Mouse (Mus musculus): Measurements from ENCODE around the gene Pgs1. TPM values are rescaled to one million over a fixed set of nuclear protein-coding genes. Genes with fewer than 3 reads are reported as not detected.

The Pgs1 gene
- polyA plus RNA-seq, 1 experiment, result 31.2 TPM

- DNase-seq (ENCODE audit: low spot score), result peak; percentile 96
Measured at GRCm38 (mm10) chr11:117963091-117963793, 22.9 kb upstream of the Pgs1 start.

GRCm38 (mm10) chr11:117963872-117964271, 22.2 kb upstream of the Pgs1 start:
- no peak for DNase-seq (ENCODE audit: low spot score)

- no peak for DNase-seq (ENCODE audit: low spot score)
Measured at GRCm38 (mm10) chr11:117964294-117964693, 21.8 kb upstream of the Pgs1 start.

- DNase-seq (ENCODE audit: low spot score), result no peak
Measured at GRCm38 (mm10) chr11:117965052-117965451, 21.0 kb upstream of the Pgs1 start.

- DNase-seq (ENCODE audit: low spot score), result no peak
Measured at GRCm38 (mm10) chr11:117965561-117965981, 20.5 kb upstream of the Pgs1 start.

- DNase-seq (ENCODE audit: low spot score), result no peak
Measured at GRCm38 (mm10) chr11:117966506-117967100, 19.5 kb upstream of the Pgs1 start.

GRCm38 (mm10) chr11:117967249-117968015, 18.7 kb upstream of the Pgs1 start:
- no peak for DNase-seq (ENCODE audit: low spot score)

GRCm38 (mm10) chr11:117968016-117968671, 17.9 kb upstream of the Pgs1 start:
- DNase-seq (ENCODE audit: low spot score), result no peak

- DNase-seq (ENCODE audit: low spot score), result no peak
Measured at GRCm38 (mm10) chr11:117968716-117969099, 17.4 kb upstream of the Pgs1 start.

- DNase-seq (ENCODE audit: low spot score), result peak; percentile 95
Measured at GRCm38 (mm10) chr11:117969100-117969944, 16.8 kb upstream of the Pgs1 start.

- DNase-seq (ENCODE audit: low spot score), result peak; percentile 93
Measured at GRCm38 (mm10) chr11:117969945-117970872, 15.9 kb upstream of the Pgs1 start, which contains the start of gene Socs3. Gene Socs3, minus strand, starts transcription at chr11:117970047.

GRCm38 (mm10) chr11:117971100-117971499, 15.0 kb upstream of the Pgs1 start:
- DNase-seq (ENCODE audit: low spot score), result no peak

GRCm38 (mm10) chr11:117971646-117972242, 14.3 kb upstream of the Pgs1 start:
- no peak for DNase-seq (ENCODE audit: low spot score)

- DNase-seq (ENCODE audit: low spot score), result no peak
Measured at GRCm38 (mm10) chr11:117972656-117973558, 13.2 kb upstream of the Pgs1 start.

GRCm38 (mm10) chr11:117973569-117973968, 12.5 kb upstream of the Pgs1 start:
- no peak for DNase-seq (ENCODE audit: low spot score)

GRCm38 (mm10) chr11:117974327-117975125, 11.6 kb upstream of the Pgs1 start:
- DNase-seq (ENCODE audit: low spot score), result no peak

- DNase-seq (ENCODE audit: low spot score), result no peak
Measured at GRCm38 (mm10) chr11:117975211-117975967, 10.7 kb upstream of the Pgs1 start.

All from urinary bladder, adult 2 months (tissue).